Mouse (Mus musculus) ES-Bruce4 (cell line): ENCODE measurements around the gene Cdc27. TPM values are rescaled to one million over a fixed set of nuclear protein-coding genes. Genes with fewer than 3 reads are reported as not detected.

ENCODE experiments used
- H3K27ac ChIP-seq: 2 replicates; pipeline ENCODE4 v1.5.1; 2012; ENCODE audit warnings: low read length, inconsistent platforms; ENCODE audit not compliant: insufficient read depth
- H3K27me3 ChIP-seq: 2 replicates; pipeline ENCODE4 v1.6.1; 2012; ENCODE audit warnings: mild to moderate bottlenecking, low read length, inconsistent platforms; ENCODE audit not compliant: control insufficient read depth, poor library complexity, insufficient read depth, severe bottlenecking
- H3K36me3 ChIP-seq: 2 replicates; pipeline ENCODE4 v1.6.1; 2012; ENCODE audit warnings: inconsistent platforms, mild to moderate bottlenecking, low read length, moderate library complexity; ENCODE audit not compliant: control insufficient read depth, poor library complexity, insufficient read depth, severe bottlenecking
- H3K4me1 ChIP-seq: one replicate; pipeline ENCODE4 v1.8.1; 2011; ENCODE audit warnings: low read length; ENCODE audit not compliant: control insufficient read depth, insufficient read depth
- H3K4me3 ChIP-seq: 2 replicates; pipeline ENCODE4 v1.5.1; 2011; ENCODE audit warnings: low read depth, mild to moderate bottlenecking, low read length
- H3K9ac ChIP-seq: 2 replicates; pipeline ENCODE4 v1.6.1; 2012; ENCODE audit warnings: low read depth, mild to moderate bottlenecking, inconsistent platforms; ENCODE audit not compliant: poor library complexity, severe bottlenecking
- H3K9me3 ChIP-seq: replicated peaks from 2 replicates; pipeline ENCODE4 v1.6.1; 2012; ENCODE audit warnings: mild to moderate bottlenecking, low read length, inconsistent platforms; ENCODE audit not compliant: control insufficient read depth, poor library complexity, insufficient read depth, severe bottlenecking
- CTCF ChIP-seq: IDR thresholded peaks from one replicate; pipeline ENCODE4 v1.8.1; 2011; ENCODE audit warnings: low read depth, low read length
- EP300 ChIP-seq: IDR thresholded peaks from 2 replicates; pipeline ENCODE4 v1.6.1; 2011; ENCODE audit warnings: low read depth, low read length; ENCODE audit not compliant: insufficient read depth
- POLR2A ChIP-seq: IDR thresholded peaks from one replicate; pipeline ENCODE4 v1.8.1; 2011; ENCODE audit warnings: low read length; ENCODE audit not compliant: insufficient read depth
- polyA plus RNA-seq: library from polyadenylated mRNA; stranded (reverse); fragments of >200 nt; gene quantifications from 2 replicates; pipeline ENCODE4 v1.2.4, GENCODE M21; 2011; ENCODE audit warnings: low read depth; ENCODE audit not compliant: missing spikeins, insufficient read depth, insufficient read length

The Cdc27 gene
- polyA plus RNA-seq, 1 experiment: 95.2 TPM

GRCm38 (mm10) chr11:104566097-104566496 lies 15.7 kb upstream of the Cdc27 start:
- H3K27me3 ChIP-seq: no peaks in the 10 kb centered on the region
- TF ChIP-seq CTCF: no peak
- TF ChIP-seq EP300: no peak
- no peak for TF ChIP-seq POLR2A

GRCm38 (mm10) chr11:104565172-104565571 lies 14.8 kb upstream of the Cdc27 start:
- H3K4me3 ChIP-seq: no peak overlapping the region
- no peaks in the 10 kb centered on the region for H3K27me3 ChIP-seq
- H3K27ac ChIP-seq: no peak overlapping the region
- H3K4me1 ChIP-seq: no peaks in the 10 kb centered on the region
- peaks cover 14% of the 10 kb centered on the region; the same call in 1 of the 2 replicates for H3K9me3 ChIP-seq
- H3K36me3 ChIP-seq: no peaks in the 10 kb centered on the region
- no peak for TF ChIP-seq EP300
- TF ChIP-seq POLR2A: no peak
- TF ChIP-seq CTCF: no peak
- H3K9ac ChIP-seq: no peak overlapping the region

More at GRCm38 (mm10) chr11:104566097-104566496, 15.7 kb upstream of the Cdc27 start:
- Histone ChIP-seq H3K27ac (no peak overlapping the region), H3K4me1 (no peaks in the 10 kb centered on the region), H3K9me3 (peaks cover 14% of the 10 kb centered on the region; the same call in 1 of the 2 replicates), H3K9ac (no peak overlapping the region), H3K4me3 (no peak overlapping the region), H3K36me3 (no peaks in the 10 kb centered on the region)

GRCm38 (mm10) chr11:104563496-104563895 lies 13.1 kb upstream of the Cdc27 start:
- H3K9me3 ChIP-seq: 0 out of 2 replicates have a peak, but pooled peaks cover 8% of the 10 kb centered on the region
- H3K27me3 ChIP-seq: no peaks in the 10 kb centered on the region
- H3K36me3 ChIP-seq: no peaks in the 10 kb centered on the region
- H3K9ac ChIP-seq: no peak overlapping the region
- H3K4me1 ChIP-seq: no peaks in the 10 kb centered on the region
- no peak overlapping the region for H3K4me3 ChIP-seq
- TF ChIP-seq EP300 (no peak), POLR2A (no peak), CTCF (no peak)
- H3K27ac ChIP-seq: no peak overlapping the region

GRCm38 (mm10) chr11:104560971-104561370 lies 10.6 kb upstream of the Cdc27 start:
- H3K27me3 ChIP-seq: no peaks in the 10 kb centered on the region
- no peak overlapping the region for H3K27ac ChIP-seq
- TF ChIP-seq EP300 (no peak), CTCF (no peak), POLR2A (no peak)
- no peaks in the 10 kb centered on the region for H3K36me3 ChIP-seq
- H3K4me1 ChIP-seq: no peaks in the 10 kb centered on the region
- H3K4me3 ChIP-seq: no peak overlapping the region
- H3K9me3 ChIP-seq: 0 out of 2 replicates have a peak, but pooled peaks cover 8% of the 10 kb centered on the region
- H3K9ac ChIP-seq: no peak overlapping the region

- H3K4me3 ChIP-seq: no peak overlapping the region
- no peaks in the 10 kb centered on the region for H3K36me3 ChIP-seq
- no peaks in the 10 kb centered on the region for H3K27me3 ChIP-seq
- H3K4me1 ChIP-seq: no peaks in the 10 kb centered on the region
- H3K9ac ChIP-seq: no peak overlapping the region
- H3K27ac ChIP-seq: no peak overlapping the region
- H3K9me3 ChIP-seq: 0 out of 2 replicates have a peak, but pooled peaks cover 8% of the 10 kb centered on the region
- TF ChIP-seq EP300 (no peak), POLR2A (no peak), CTCF (no peak)
Measured at GRCm38 (mm10) chr11:104558651-104559403, 8.4 kb upstream of the Cdc27 start.

GRCm38 (mm10) chr11:104558065-104558464 lies 7.6 kb upstream of the Cdc27 start:
- H3K9ac ChIP-seq: no peak overlapping the region
- TF ChIP-seq POLR2A (no peak), EP300 (no peak), CTCF (no peak)
- no peak overlapping the region for H3K4me3 ChIP-seq
- 0 out of 2 replicates have a peak, but pooled peaks cover 8% of the 10 kb centered on the region for H3K9me3 ChIP-seq
- no peaks in the 10 kb centered on the region for H3K27me3 ChIP-seq
- H3K36me3 ChIP-seq: no peaks in the 10 kb centered on the region
- H3K4me1 ChIP-seq: no peaks in the 10 kb centered on the region
- no peak overlapping the region for H3K27ac ChIP-seq
